Mouse (Mus musculus) lung, adult 2 months (tissue): ENCODE measurements around the gene Magi3. TPM values are rescaled to one million over a fixed set of nuclear protein-coding genes. Genes with fewer than 3 reads are reported as not detected.

Experiments
- DNase-seq: peaks from one replicate; pipeline ENCODE4 v3.0.0; 2022
- H3K4me1 ChIP-seq: fragments of 200-500 bp; 2 replicates; pipeline ENCODE4 v1.6.1; 2011; ENCODE audit warnings: low read length; ENCODE audit not compliant: control insufficient read depth, insufficient read depth
- H3K4me3 ChIP-seq: fragments of 200-500 bp; replicated peaks from 2 replicates; pipeline ENCODE3; 2011; ENCODE audit warnings: low read depth, mild to moderate bottlenecking, control low read depth, low read length; ENCODE audit errors: extremely low read depth
- CTCF ChIP-seq: fragments of 200-500 bp; IDR thresholded peaks from 2 replicates; pipeline ENCODE4 v1.5.1; 2011; ENCODE audit warnings: mild to moderate bottlenecking, low read length, control low read depth; ENCODE audit not compliant: insufficient read depth
- POLR2A ChIP-seq: fragments of 200-500 bp; IDR thresholded peaks from 2 replicates; pipeline ENCODE4 v1.6.1; 2011; ENCODE audit warnings: low read depth, mild to moderate bottlenecking, control low read depth, low read length, borderline replicate concordance; ENCODE audit errors: extremely low read depth
- WGBS: fragments of 180-500 bp; shearing (Covaris S2); methylation state at CpG from one replicate; pipeline ENCODE4 v1.1.7; 2018; 5-methylcytosine and 5-hydroxymethylcytosine counted together
- polyA plus RNA-seq: library from polyadenylated mRNA; depleted of rRNA; stranded (reverse); fragments of >200 nt; gene quantifications from 2 replicates; pipeline ENCODE4 v1.2.3, GENCODE M21; 2012

The Magi3 gene
- polyA plus RNA-seq, 1 experiment = 22.6 TPM

DNA sequence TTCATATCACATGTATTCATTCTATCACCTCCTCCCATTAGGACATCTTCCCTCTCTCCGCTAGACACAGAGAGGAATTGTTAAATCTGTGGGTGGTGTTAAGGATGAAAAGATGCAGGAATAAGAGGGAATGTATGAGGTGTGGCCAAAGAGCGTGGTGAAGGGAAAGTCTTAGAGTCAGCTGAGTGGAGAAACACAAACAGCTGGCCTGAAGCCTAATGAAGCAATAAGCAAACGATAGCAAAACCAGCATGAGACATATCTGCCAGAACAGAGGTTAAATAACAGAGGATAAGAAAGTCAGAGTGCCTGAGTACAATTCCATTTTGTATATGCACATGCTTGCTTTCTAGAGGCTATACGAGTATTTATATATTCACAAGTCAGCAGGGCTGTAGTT is 235.6 kb downstream of the Magi3 start:
- no peak overlapping the region for H3K4me3 ChIP-seq
- 71% methylated on average over 4 of the region's 4 CpGs for WGBS
- no peaks in the 10 kb centered on the region; the same call in 1 of the 2 replicates for H3K4me1 ChIP-seq
- no peak for TF ChIP-seq POLR2A
- TF ChIP-seq CTCF = no peak
- no peak for DNase-seq

DNA sequence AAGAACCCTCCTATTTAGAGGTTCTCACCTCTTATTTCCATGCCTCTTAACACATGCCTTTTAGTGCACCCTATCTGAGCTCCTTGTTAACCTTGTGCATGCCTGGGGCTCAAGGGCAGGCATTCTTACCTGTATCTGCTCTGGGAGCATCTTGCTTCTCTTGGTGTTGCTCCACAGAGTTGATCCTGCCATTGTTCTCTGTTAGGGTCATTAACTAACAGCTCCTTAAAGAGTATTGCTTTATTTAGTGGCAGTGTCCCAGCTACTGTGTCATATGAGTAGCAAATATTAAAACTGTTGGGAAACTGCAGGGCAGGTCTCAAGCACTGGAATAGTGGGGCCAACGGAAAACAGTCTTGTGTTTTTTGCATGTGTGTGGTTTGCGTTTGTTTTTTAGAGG is 249.0 kb downstream of the Magi3 start:
- DNase-seq = no peak
- Histone ChIP-seq H3K4me1 (peaks cover 6% of the 10 kb centered on the region), H3K4me3 (no peak overlapping the region)
- TF ChIP-seq CTCF (no peak), POLR2A (no peak)
- 80% methylated on average over 2 of the region's 2 CpGs for WGBS

DNA sequence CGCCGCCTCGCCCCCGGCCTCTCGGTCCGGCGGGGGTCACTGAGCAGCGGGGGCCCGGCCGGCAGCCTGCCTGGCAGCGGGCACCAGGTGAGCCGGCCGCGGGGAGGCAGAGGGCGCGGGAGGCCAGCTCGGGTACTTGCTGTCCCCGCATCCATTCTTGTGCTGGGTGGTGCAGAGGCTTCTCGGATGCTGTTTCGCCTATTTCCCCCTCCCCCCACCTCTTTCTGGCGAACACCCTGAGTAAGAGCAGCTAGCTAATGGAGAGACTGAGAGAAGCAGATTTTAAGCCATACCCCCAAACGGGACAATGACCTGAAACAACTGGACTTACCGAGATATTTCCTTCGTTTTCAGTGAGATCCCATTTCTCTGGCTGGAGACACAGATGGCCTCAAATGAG is 251.5 kb downstream of the Magi3 start:
- TF ChIP-seq CTCF = no peak
- no peak for TF ChIP-seq POLR2A
- peak overlapping the region; percentile 85 for H3K4me3 ChIP-seq
- under 1% methylated on average over 24 of the region's 24 CpGs for WGBS
- H3K4me1 ChIP-seq = peaks cover 6% of the 10 kb centered on the region
- no peak for DNase-seq

DNA sequence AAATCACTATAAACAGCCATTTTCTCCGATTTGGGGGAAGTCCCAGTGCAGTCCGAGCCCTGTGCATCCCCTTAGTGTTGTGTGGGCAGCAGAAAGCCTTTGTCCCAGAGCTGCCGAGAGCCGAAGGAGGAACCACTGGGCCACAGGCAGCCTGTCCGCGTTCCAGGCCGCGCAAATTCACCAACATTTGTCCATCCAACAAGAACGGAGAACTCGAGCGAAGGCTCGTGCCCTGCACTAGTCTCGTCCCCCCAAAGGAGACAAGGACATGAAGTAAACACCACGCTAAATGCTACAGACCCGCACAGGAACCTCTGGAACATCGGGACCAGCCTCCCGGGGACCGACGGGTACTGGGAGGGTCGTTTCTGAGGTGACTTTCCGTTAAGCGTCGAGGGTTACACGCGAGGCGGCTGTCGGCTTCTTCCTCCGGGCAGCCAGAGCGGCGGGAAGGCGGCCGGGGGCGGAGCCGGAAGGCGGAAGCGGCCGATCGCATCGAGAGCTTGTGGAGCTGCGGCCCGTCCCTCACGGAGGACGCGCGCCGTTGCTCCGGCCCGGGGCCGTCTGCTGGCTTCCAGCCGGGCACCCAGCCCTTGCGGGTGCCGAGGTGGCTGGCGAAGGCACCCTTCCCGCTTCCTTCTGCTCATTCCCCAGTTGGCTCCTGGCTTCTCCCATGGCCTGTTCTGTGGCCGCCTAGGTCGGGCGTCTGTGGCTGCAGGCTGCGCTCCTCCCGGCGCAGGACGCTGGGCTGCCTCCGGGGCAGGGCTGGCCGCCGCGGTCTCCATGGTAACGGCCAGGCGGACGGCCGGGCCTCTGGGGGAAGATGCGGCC is 252.1 kb downstream of the Magi3 start, which contains the start of gene Phtf1:
Gene Phtf1 (plus strand): TSS at position 250 of the 831 bp plus-strand sequence.
- TF ChIP-seq POLR2A (peak; percentile 70; the same call in 1 of the 2 replicates), CTCF (no peak)
- WGBS = under 1% methylated on average over 70 of the region's 70 CpGs
- Histone ChIP-seq H3K4me1 (peaks cover 6% of the 10 kb centered on the region), H3K4me3 (peak within 1 kb of the TSS; percentile 85)
- DNase-seq = peak; percentile 90

DNA sequence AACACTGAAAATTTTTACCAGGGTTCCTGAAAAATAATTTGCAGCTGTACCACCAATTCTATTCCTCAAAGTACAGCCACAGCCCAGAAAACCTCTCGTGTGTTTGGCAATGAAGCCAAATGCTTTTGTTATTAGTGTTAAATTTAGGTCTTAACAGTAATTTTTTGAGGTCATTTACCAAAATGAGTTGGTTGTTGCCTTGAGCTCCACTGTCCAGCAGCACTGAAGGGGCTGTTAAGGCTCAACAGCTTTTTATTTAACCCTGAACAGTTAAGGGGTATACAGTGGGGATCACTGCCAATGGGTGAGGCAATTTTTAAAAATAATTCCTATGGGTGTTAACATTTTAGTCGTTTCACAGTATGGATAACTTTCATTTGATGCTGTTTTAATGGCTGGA is 252.9 kb downstream of the Magi3 start:
- 19% methylated on average over 2 of the region's 2 CpGs for WGBS
- H3K4me1 ChIP-seq = peaks cover 6% of the 10 kb centered on the region
- TF ChIP-seq POLR2A = no peak
- no peak for TF ChIP-seq CTCF
- no peak for DNase-seq
- H3K4me3 ChIP-seq = no peak overlapping the region
